Mouse (Mus musculus) spleen, adult 2 months (tissue): ENCODE data around the gene Snapc4.

Experiments used
- CTCF ChIP-seq: fragments of 200-500 bp; IDR thresholded peaks from 2 replicates; pipeline ENCODE4 v1.5.1; 2011; ENCODE audit warnings: mild to moderate bottlenecking, inconsistent platforms; ENCODE audit not compliant: insufficient read depth, insufficient read length, insufficient replicate concordance; ENCODE audit errors: extremely low read depth
- POLR2A ChIP-seq: fragments of 200-500 bp; IDR thresholded peaks from 2 replicates; pipeline ENCODE4 v1.6.1; 2011; ENCODE audit warnings: low read depth, low read length, inconsistent platforms

DNA sequence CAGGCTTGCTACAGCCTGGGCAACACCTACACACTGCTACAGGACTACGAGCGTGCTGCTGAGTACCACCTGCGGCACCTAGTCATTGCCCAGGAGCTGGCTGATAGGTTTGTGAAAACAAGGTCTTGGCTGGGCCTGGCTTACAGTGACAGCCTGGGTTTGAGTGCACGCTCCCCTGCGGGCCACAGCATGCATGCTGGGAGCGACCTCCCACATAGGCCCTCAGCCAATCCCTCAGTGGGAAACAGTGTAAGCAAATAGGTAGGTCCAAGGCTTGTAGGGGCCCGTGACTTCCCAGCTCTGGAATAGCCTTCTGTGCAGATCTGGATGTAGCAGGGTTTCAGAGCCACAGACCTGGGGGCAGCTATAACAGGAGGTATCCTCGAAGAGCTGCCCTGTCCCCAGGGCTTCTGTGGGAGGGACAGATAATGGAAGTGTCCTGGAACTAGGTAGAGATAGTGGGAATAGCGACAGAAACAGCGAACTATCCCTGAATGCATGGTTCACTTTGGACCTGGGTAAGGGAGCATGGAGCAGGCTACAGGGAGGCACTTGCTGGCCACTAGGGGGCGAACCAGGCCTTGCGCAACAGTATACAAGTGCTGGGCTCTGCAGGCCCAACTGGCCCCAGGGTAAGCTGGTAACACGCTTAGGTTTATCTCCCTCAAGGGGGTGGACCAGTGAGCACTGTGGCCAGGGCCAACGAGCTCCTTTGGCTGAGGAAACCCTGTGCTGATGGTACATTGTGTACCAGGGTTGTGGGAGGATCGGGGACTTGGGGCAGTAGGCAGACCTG is 54.9 kb downstream of the Snapc4 start:
- TF ChIP-seq CTCF: peak; percentile 91
- TF ChIP-seq POLR2A: no peak
